Mouse (Mus musculus) liver, embryonic 14.5 days (tissue): ENCODE data around the gene Tor1aip2.
A peak's percentile ranks its signal among the peaks of the same experiment; 100 is the strongest.

Source experiments
- CTCF ChIP-seq: IDR thresholded peaks from 2 replicates; pipeline ENCODE4 v1.5.1; 2016; ENCODE audit warnings: antibody characterized with exemption, low read depth, control low read depth
- EP300 ChIP-seq: IDR thresholded peaks from 2 replicates; pipeline ENCODE4 v1.6.1; 2016; ENCODE audit warnings: antibody characterized with exemption, low read depth

DNA sequence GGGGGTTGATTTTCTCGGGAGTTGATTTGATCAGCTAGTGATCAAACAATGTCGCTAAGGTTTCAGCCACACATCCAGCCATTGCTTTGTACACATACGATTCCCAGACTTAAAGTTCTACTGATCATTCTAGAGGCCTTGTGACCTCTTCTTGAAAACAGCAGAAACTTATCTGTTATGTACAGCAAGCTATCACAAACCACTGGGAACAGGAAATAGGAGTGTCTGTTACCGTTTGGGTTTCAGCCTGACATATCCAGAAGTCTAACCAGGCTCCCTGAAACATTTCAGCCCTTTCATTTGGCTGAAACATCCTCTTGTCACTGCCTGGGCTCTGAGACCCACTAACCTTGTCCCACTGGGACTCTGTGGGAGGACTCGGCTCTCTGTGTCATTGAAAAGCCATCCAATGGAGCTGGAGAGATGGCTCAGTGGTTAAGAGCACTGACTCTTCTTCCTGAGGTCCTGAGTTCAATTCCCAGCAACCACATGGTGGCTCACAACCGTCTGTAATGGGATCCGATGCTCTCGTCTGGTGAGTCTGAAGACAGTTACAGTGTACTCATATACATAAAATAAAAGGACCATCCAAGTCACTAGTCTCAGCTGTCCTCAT lies 78.8 kb downstream of the Tor1aip2 start:
- TF ChIP-seq CTCF (no peak), EP300 (peak; percentile 54)
